Mouse (Mus musculus) midbrain, embryonic 11.5 days (tissue): ENCODE results near the gene Ube2n. TPM values are rescaled to one million over a fixed set of nuclear protein-coding genes. Genes with fewer than 3 reads are reported as not detected.
A peak's percentile ranks its signal among the peaks of the same experiment; 100 is the strongest.

Experiments used
- ATAC-seq: fragments of 200-750 bp; cut with Nextera tagmentation; 2 replicates; pipeline ENCODE4 v1.8.0; 2017; ENCODE audit warnings: moderate TSS enrichment, moderate library complexity; ENCODE audit not compliant: low FRiP score
- DNase-seq: peaks from one replicate; pipeline ENCODE4 v3.0.0; 2015; ENCODE audit warnings: low spot score; ENCODE audit errors: missing footprints
- H3K27ac ChIP-seq: fragments of 300-500 bp; sonication (generic); 2 replicates; pipeline ENCODE4 v1.5.1; 2014; ENCODE audit warnings: low read depth, low read length
- H3K27me3 ChIP-seq: fragments of 300-500 bp; sonication (generic); 2 replicates; pipeline ENCODE4 v1.6.1; 2014; ENCODE audit warnings: mild to moderate bottlenecking, low read length, moderate library complexity, mixed read lengths; ENCODE audit not compliant: control insufficient read depth, insufficient read depth
- H3K36me3 ChIP-seq: fragments of 300-500 bp; sonication (generic); 2 replicates; pipeline ENCODE4 v1.6.1; 2014; ENCODE audit warnings: mild to moderate bottlenecking, low read length, moderate library complexity, mixed read lengths; ENCODE audit not compliant: control insufficient read depth, insufficient read depth
- H3K4me1 ChIP-seq: fragments of 300-500 bp; sonication (generic); 2 replicates; pipeline ENCODE4 v1.6.1; 2014; ENCODE audit warnings: low read length; ENCODE audit not compliant: control insufficient read depth, insufficient read depth
- H3K4me2 ChIP-seq: fragments of 300-500 bp; sonication (generic); 2 replicates; pipeline ENCODE4 v1.6.1; 2014; ENCODE audit warnings: mild to moderate bottlenecking, moderate library complexity
- H3K4me3 ChIP-seq: fragments of 300-500 bp; sonication (generic); 2 replicates; pipeline ENCODE4 v1.5.1; 2014; ENCODE audit warnings: low read depth, low read length
- H3K9ac ChIP-seq: fragments of 300-500 bp; sonication (generic); 2 replicates; pipeline ENCODE4 v1.6.1; 2014; ENCODE audit warnings: low read length
- H3K9me3 ChIP-seq: fragments of 300-500 bp; sonication (generic); 2 replicates; pipeline ENCODE4 v1.6.1; 2016; ENCODE audit warnings: low read length; ENCODE audit not compliant: control insufficient read depth
- WGBS: fragments of 180-500 bp; shearing (Covaris S2); extraction: QIAGEN DNeasy Blood & Tissue Kit; methylation state at CpG from one replicate; pipeline ENCODE4 v1.1.7; 2014; 5-methylcytosine and 5-hydroxymethylcytosine counted together
- polyA plus RNA-seq: library from polyadenylated mRNA; unstranded; fragments of >200 nt; fragmentation: Nextera tagmentation; extraction: Ambion mirVana; gene quantifications from 2 replicates; pipeline ENCODE4 v1.2.1, GENCODE M21; 2014

The Ube2n gene
- polyA plus RNA-seq, 1 experiment from 2014 or later, result 522 TPM

DNA sequence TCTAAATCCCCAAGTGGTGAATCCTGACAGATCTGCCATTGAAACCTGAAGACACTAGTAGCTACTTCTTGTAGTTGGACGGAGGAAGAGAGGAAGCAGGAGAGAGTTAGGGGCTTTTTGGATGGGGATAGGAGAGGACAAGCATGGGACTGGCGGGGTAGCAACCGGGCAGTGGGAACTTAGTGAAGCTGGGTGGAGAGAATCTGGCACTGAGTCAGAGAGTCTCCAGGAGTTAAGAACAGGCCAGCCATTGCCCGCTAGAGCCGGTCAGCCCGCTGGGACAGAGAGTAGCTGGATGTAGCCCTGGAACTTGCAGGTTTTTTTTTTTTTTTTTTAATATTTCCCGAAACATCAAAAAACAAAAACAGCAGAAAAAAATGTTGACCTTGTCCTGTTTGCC lies 18.4 kb downstream of the Ube2n start:
- no peak overlapping the region for H3K4me3 ChIP-seq
- H3K9ac ChIP-seq, result no peak overlapping the region
- H3K27ac ChIP-seq, result no peak overlapping the region
- H3K4me1 ChIP-seq, result no peaks in the 10 kb centered on the region
- no peak for DNase-seq
- ATAC-seq, result no peak
- no peaks in the 10 kb centered on the region for H3K27me3 ChIP-seq
- no peaks in the 10 kb centered on the region for H3K9me3 ChIP-seq
- H3K36me3 ChIP-seq, result no peaks in the 10 kb centered on the region
- 92% methylated on average over 7 of the region's 7 CpGs for WGBS
- H3K4me2 ChIP-seq, result no peak overlapping the region

GRCm38 (mm10) chr10:95535399-95536221 lies 20.7 kb downstream of the Ube2n start:
- Histone ChIP-seq H3K36me3 (no peaks in the 10 kb centered on the region), H3K9ac (no peak overlapping the region), H3K9me3 (no peaks in the 10 kb centered on the region), H3K4me1 (no peaks in the 10 kb centered on the region), H3K4me2 (no peak overlapping the region), H3K27ac (no peak overlapping the region), H3K4me3 (no peak overlapping the region), H3K27me3 (no peaks in the 10 kb centered on the region)
- ATAC-seq (no peak), DNase-seq (peak; percentile 83)
- WGBS, result 92% methylated on average over 8 of the region's 8 CpGs

DNA sequence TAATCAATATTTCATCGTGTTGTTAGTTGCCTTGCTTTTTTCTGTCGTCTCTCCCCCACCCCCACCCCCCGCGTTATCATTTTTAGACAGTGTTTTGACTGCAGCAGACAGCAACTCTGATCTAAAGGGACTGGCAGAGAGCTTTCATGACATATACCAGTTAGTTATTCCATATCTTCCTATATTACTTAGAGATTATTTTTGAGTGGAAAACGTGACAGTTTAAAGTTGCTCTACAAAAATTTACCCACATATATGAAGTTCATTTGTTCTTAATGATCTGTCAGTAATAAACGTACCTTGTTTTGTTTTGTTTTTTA lies 21.2 kb downstream of the Ube2n start:
- peak; percentile 86 for DNase-seq
- Histone ChIP-seq H3K36me3 (no peaks in the 10 kb centered on the region), H3K4me1 (no peaks in the 10 kb centered on the region), H3K27ac (no peak overlapping the region), H3K9me3 (no peaks in the 10 kb centered on the region), H3K9ac (no peak overlapping the region), H3K4me3 (no peak overlapping the region), H3K4me2 (no peak overlapping the region), H3K27me3 (no peaks in the 10 kb centered on the region)
- 93% methylated on average over 6 of the region's 6 CpGs for WGBS
- ATAC-seq, result no peak

- no peaks in the 10 kb centered on the region for H3K4me1 ChIP-seq
- 87% methylated on average over 3 of the region's 3 CpGs for WGBS
- ATAC-seq, result no peak
- H3K4me3 ChIP-seq, result no peak overlapping the region
- no peaks in the 10 kb centered on the region for H3K27me3 ChIP-seq
- no peak overlapping the region for H3K27ac ChIP-seq
- peak; percentile 56 for DNase-seq
- no peak overlapping the region for H3K4me2 ChIP-seq
- H3K9ac ChIP-seq, result no peak overlapping the region
- no peaks in the 10 kb centered on the region for H3K36me3 ChIP-seq
- H3K9me3 ChIP-seq, result no peaks in the 10 kb centered on the region
Observed at GRCm38 (mm10) chr10:95539260-95539659, 24.3 kb downstream of the Ube2n start.

- H3K27ac ChIP-seq, result no peak overlapping the region
- no peak overlapping the region for H3K4me3 ChIP-seq
- DNase-seq, result no peak
- no peaks in the 10 kb centered on the region for H3K9me3 ChIP-seq
- no peaks in the 10 kb centered on the region for H3K27me3 ChIP-seq
- H3K9ac ChIP-seq, result no peak overlapping the region
- no peaks in the 10 kb centered on the region for H3K36me3 ChIP-seq
- no peak overlapping the region for H3K4me2 ChIP-seq
- H3K4me1 ChIP-seq, result no peaks in the 10 kb centered on the region
- ATAC-seq, result no peak
- 93% methylated on average over 3 of the region's 3 CpGs for WGBS
Observed at GRCm38 (mm10) chr10:95539841-95540240, 24.9 kb downstream of the Ube2n start.

GRCm38 (mm10) chr10:95542916-95543315 lies 28.0 kb downstream of the Ube2n start:
- no peak for DNase-seq

GRCm38 (mm10) chr10:95543377-95543776 lies 28.4 kb downstream of the Ube2n start:
- ATAC-seq (no peak), DNase-seq (peak; percentile 75)
- 86% methylated on average over 2 of the region's 2 CpGs for WGBS
- no peaks in the 10 kb centered on the region for H3K4me1 ChIP-seq
- H3K27ac ChIP-seq, result no peak overlapping the region
- no peaks in the 10 kb centered on the region for H3K9me3 ChIP-seq
- no peak overlapping the region for H3K4me3 ChIP-seq
- H3K9ac ChIP-seq, result no peak overlapping the region
- H3K4me2 ChIP-seq, result no peak overlapping the region
- H3K36me3 ChIP-seq, result no peaks in the 10 kb centered on the region; the same call in 1 of the 2 replicates
- H3K27me3 ChIP-seq, result no peaks in the 10 kb centered on the region

More at GRCm38 (mm10) chr10:95542916-95543315, 28.0 kb downstream of the Ube2n start:
- Histone ChIP-seq H3K4me1 (no peaks in the 10 kb centered on the region), H3K36me3 (no peaks in the 10 kb centered on the region; the same call in 1 of the 2 replicates), H3K4me3 (no peak overlapping the region), H3K27ac (no peak overlapping the region), H3K27me3 (no peaks in the 10 kb centered on the region), H3K9me3 (no peaks in the 10 kb centered on the region), H3K9ac (no peak overlapping the region), H3K4me2 (no peak overlapping the region)
- 95% methylated on average over 4 of the region's 4 CpGs for WGBS
- no peak for ATAC-seq

DNA sequence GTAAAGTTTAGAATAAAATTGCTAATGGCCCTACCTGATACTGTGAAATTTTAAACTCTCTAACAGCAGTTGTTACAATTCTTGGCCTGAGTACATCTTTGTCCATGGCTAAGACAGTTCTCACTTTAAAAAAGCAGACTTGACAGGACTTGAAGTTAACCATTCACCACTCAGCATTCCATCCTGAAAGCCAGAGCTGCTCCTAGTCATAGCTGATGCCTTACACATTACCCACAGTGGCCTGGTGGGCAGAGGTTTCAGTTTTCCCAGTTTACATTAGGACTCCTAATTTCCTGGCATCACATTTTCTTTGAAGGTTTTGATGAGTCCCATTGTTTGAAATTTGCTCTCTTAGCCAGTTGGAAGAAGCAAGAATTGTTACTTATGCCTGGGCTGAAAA lies 29.1 kb downstream of the Ube2n start:
- H3K27me3 ChIP-seq, result no peaks in the 10 kb centered on the region
- no peak overlapping the region for H3K27ac ChIP-seq
- ATAC-seq, result no peak
- DNase-seq, result no peak
- no peak overlapping the region for H3K9ac ChIP-seq
- H3K4me2 ChIP-seq, result no peak overlapping the region
- no peaks in the 10 kb centered on the region for H3K9me3 ChIP-seq
- H3K4me3 ChIP-seq, result no peak overlapping the region
- H3K4me1 ChIP-seq, result no peaks in the 10 kb centered on the region
- H3K36me3 ChIP-seq, result no peaks in the 10 kb centered on the region; the same call in 1 of the 2 replicates

DNA sequence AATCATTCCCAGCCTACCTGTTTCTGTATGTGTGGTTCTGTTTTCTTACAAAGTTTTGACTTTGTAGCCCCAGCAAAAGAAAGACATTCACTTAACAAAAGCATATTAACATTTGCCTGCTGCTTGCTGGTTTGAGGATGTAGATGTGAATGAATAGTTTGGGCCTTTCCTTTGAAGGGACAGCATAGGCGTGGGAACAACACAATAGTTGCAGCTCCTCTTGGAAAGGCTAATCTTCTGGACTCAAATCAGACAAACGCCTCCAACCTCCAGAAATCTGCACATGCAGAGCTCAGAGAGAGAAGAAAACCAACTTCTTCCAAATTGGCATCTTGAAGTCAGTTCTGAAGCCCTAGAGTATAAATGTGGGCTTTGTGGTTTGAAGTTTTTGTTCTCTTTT lies 29.7 kb downstream of the Ube2n start:
- 55% methylated on average over 2 of the region's 2 CpGs for WGBS
- Histone ChIP-seq H3K4me3 (no peak overlapping the region), H3K27ac (no peak overlapping the region), H3K4me1 (no peaks in the 10 kb centered on the region), H3K27me3 (no peaks in the 10 kb centered on the region), H3K36me3 (no peaks in the 10 kb centered on the region; the same call in 1 of the 2 replicates), H3K9ac (no peak overlapping the region), H3K9me3 (no peaks in the 10 kb centered on the region), H3K4me2 (no peak overlapping the region)
- ATAC-seq, result no peak
- peak; percentile 72 for DNase-seq
